Mouse (Mus musculus): ENCODE measurements around the gene Slc36a2.

Slc36a2 gene

DNA sequence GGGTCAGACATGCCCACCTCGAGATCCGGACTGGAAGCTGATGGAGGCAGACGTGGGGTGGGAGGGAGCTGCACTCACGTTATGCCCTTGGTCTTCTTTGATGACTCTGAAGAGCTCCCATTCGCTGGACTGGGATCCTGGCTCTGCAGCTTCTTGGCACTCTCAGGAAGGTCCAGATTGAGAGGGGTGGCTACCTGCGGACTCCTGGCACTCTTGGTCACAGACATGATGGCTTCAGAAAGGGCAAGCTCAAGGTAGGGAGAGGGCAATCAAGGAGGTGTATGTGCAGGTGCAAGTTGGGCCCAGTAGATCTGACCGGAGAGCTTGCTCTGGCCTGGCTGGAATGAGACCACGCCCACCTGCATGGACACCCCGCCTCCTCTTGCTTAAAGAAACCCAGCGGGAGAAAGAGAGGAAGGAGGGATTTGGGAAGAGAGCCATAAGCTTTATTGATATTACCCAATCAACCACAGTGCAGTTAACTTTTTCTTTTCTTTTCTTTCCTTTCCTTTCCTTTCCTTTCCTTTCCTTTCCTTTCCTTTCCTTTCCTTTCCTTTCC lies at the start of gene Slc36a2:
Gene Slc36a2 (minus strand): TSS at position 345 of the 559 bp plus-strand sequence.
- ATAC-seq (ENCODE audit: low TSS enrichment): no peak

DNA sequence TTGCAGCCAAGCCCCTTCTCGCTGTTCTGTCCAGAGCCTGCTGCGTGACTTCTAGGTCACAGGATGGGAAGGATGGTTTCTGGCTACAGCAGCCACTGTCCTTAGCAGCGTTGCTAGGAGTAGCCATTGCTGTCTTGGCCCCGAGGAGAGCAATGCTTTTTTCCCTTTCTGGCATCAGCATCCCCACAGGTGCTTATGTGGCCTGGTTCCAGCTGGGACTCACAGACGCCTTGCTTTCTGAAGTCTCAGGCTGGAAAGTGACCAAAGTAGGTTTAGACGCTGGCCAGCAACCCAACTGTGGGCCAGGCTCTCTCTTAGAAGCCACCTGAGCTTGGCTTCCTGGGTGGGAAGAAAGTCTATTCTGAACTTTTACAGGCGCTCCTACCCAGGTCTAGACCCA lies 49.4 kb upstream of the Slc36a2 start:
- no peak for ATAC-seq (ENCODE audit: low TSS enrichment)

DNA sequence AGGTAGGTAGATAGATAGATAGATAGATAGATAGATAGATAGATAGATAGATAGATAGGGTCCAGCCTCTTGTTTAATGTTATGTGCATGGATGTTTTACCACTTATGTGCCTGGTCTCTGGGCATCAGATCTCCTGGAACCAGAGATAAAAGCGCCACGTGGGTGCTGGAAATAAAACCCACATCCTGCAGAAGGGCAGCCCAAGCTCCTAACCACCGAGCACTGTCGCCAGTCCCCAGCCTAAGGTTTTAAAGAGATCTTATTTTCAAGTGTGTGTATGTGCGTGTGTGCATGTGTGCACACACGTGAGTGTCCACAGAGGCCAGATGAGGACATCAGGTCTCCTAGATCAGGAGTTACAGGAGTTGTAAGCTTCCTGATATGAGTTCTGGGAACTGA lies 46.2 kb upstream of the Slc36a2 start:
- no peak for ATAC-seq (ENCODE audit: low TSS enrichment)

DNA sequence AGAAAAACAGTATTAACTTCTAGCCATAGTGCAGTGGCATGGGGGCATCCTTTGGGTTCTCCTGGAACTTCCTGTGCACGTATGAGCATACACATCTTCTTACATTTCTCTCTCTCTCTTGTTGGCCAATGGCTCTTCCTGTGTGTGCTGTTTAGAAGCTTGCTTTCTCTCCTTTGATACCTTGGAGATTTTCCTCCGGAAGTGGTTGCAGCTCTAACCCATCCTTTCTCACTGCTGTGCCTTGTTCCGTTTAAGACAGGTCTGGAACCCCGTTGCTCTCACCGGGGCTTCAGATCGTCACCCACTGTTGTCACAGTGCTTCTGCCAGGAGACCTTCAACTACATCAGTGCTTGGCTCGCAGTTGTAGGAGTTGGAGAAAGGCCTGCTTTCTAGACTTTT lies 36.4 kb upstream of the Slc36a2 start:
- no peak for ATAC-seq (ENCODE audit: low TSS enrichment)

DNA sequence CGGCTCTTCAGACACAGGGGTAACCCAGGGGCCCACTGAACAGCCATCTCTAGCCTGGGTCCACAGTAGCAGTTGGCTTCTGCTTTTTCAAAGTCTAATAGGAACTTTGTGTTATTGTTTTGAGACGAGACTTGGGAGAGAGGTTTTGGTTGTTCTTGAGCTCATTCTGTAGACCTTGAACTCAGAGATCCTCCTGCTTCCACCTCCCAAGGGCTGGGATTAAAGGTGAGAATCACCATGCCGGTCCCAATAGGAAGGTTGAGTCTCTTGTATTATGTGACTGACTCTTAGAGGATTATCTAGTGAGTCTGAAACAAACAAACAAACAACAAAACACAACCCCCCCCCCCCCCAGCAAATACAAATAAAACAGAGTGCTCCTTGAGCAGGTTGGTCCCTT lies 33.6 kb upstream of the Slc36a2 start:
- no peak for ATAC-seq (ENCODE audit: low TSS enrichment)

DNA sequence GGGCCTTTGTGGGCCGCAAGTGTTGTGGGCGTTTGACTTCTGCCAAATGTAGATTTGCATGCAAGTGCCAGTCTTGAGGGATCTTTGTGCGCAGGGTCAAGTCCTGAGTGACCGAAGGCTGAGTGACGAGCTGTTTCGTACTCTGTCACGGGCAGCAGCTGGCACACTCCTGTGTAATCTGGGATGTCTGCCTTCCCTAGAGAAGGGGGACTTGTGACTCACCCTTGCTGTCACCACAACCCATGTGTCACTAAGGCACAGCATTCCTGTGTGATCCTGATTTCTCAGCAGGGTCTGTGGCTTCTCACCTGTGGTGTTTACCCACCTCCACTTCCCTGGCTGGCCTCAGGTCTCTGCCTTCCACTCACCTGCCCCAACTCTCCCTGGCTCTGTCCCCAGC lies 33.0 kb upstream of the Slc36a2 start:
- peak; percentile 10; the same call in 1 of the 2 replicates for ATAC-seq (ENCODE audit: low TSS enrichment)

DNA sequence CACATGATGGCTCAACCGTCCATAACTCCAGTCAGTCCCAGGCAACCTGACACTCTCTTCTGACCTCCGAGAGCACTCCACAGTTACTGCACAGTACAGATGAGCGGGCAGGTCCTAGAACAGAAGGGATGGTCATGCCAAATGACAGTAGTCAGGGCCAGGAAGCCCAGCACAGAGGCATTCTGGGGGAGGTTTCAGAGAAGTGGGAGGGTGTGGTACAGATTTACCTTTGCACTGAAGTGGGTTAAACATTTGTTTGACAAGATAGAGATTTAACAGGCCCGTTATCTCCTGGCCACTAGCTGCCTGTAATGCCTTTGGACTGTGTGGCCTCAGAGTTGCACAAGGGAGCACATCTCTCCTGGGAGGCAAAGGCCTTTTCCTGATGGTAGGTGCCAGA lies 32.5 kb upstream of the Slc36a2 start:
- ATAC-seq (ENCODE audit: low TSS enrichment): no peak

DNA sequence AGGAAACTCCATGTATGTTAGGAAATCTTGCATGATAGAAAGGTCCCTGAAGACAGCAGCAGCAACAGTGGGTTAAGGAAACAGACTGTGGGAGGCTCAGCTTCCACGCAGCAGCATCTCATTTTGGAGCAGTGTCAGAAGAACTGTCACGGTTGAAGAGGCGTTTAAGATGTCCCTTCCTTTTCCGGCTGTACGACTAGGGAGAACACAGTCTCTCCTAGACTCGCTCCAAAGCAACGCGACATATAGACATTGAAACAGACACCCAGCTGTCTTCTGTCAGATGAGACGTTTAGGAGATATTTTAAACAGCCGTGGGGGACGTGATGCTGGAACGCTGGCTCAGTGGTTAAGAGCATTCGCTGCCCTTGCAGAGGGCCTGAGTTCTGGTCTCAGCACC lies 32.0 kb upstream of the Slc36a2 start:
- peak; percentile 85 for ATAC-seq (ENCODE audit: low TSS enrichment)

DNA sequence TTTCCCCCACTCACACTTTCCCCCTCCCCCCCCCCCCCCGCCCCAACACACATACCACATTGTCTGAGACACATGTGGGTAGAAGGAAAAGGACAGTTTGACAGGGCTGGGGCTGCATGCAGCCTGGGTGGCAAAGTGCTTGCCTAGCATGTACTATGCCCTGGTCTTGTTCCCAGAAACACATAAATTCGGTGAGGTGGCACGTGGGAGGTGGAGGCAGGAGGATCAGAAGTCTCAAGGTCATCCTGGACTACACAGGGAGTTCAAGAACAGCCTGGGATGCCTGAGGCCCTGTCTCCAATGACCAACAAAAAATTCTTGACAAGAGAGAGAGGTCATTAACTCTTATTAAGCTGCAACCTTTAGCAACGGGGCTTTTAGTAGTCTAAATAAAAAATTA lies 31.2 kb upstream of the Slc36a2 start:
- ATAC-seq (ENCODE audit: low TSS enrichment): no peak

DNA sequence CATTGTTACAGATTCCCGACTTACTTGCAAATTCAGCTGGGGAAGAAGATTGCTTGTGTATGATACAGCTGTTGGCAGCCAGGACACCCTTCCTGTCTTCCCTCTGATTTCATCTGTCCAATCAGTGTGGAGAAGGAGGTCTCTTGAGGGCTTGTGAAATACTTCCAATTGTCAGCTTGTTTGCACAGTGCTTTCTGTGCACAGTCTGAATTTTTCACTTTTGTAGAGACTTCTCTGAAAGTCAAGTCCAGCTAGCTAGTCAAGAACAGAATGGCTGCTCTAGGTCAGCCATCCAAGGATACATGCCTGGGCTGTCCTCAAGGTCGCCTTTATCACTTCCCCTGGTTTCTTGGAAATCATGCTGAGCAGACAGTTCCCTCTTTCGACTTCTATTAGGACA lies 30.1 kb upstream of the Slc36a2 start:
- no peak for ATAC-seq (ENCODE audit: low TSS enrichment)

DNA sequence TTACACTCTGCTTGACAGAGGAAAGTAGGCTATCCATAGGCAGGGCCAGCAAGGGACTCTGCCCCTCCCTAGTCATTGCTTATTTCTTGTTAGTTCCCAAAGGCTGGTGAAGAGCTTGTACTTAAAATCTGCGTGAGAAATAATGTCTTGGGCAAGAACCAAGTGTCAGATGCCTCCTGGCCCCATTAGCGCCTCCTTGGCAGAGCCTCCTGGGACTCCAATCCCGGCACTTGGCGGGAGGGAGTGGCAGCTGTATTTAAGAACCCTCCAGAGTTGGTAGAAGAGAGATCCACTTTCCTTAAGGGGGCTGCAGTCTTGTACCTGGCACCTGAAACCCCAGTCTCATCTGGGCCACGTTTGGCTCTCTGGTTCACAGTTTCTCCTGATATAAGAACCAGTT lies 29.3 kb upstream of the Slc36a2 start:
- ATAC-seq (ENCODE audit: low TSS enrichment): no peak

DNA sequence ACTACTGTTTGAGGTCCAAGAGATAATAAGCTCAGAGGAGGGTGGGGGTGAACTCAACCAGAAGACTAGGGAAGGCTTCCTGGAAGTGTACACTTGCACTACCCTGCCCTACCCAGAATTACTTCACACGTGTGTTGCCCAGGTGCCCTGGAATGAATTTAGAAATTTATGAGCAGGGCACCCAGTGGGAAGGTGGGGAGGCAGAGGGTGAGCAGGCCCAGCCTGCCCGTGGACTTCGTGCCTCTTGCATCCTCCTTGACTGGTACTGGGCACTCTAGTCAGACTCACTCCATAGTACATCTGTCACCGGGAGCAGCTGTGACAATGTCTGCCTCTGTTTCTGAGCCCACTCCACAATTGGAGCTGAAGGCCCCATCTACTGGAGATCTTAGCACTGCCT lies 28.6 kb upstream of the Slc36a2 start:
- no peak for ATAC-seq (ENCODE audit: low TSS enrichment)

DNA sequence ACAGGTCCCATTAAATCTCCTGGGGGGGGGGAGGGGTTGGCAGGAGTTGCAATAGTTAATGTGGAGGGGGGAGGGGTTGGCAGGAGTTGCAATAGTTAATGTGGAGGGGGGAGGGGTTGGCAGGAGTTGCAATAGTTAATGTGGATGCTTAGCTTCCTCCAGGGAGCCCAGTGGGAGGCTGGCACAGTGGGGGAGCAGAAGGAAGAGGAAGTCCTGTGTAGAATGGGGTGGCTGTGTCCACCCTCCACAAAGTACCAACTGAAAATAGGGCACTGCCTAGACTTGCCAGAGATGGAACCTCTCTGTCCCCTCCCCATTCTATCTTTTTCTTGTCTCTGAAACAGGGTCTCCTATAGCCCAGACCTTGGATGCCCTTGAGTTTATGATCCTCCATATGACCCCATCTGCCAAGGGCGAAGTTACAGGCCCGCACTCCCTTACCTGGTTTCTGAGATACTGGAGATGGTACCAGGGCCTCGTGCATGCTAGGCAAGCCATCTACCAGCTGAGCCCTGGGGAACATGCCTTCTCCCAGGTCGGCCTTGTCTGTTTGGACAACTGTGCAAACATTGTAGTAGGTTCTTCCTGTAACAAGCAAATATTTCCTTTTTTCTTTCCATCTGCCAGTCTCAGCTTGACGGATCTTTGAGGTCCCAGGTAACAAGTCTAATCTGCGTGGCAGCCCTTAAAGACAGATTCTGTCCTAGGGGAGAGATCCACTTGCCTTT lies 24.9 kb upstream of the Slc36a2 start:
- ATAC-seq (ENCODE audit: low TSS enrichment): no peak

DNA sequence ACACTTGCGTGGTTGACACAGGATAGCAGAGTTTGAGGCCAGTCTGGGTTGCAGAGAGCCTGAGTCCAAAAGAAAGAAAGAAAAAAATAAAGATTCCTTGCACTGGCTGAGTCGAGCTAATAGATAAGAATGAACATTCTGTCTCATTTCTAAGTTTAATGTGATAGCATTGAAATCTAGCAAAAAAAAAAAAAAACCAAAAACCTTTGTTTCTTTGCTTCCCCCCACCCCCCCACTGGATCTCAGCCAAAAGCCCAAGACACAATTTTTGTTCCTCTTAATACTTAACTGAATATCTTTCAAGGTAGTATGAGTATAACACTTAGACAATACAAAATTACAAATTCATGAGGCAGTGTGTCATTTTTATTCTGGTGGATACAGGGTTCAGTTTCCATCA lies 24.2 kb upstream of the Slc36a2 start:
- no peak for ATAC-seq (ENCODE audit: low TSS enrichment)

DNA sequence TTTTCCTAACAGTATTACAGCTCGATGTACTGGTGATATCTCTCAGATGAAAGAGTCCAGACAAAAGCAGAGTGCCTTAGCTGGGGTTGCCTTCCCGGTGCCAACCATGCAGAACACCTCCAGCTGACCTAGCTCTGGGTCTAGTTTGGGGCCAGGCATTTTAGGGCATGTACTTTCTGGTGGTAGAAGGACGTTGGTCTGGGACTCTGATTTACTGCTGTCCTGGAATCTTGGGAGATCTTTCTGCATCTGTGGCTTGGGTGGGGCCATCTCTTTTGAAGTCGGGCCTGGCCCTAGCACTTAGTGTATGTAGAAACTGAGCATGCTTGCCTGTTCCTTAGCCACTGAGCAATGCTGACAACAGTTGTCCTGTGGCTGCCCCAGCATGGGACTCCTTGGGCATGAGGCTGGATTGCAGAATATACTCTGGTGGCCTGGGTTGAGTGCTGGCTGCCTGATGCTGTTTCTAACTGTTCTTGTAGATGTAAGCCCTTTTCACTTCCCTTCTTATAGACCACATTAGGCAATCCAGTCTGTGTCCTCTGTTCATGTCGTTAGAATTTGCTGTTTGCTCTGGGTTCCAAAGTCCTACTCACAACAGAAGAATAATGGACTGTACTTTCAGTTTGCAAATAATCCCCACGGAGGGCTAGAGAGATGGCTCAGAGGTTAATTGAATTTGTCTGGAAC lies 23.3 kb upstream of the Slc36a2 start:
- no peak for ATAC-seq (ENCODE audit: low TSS enrichment)

DNA sequence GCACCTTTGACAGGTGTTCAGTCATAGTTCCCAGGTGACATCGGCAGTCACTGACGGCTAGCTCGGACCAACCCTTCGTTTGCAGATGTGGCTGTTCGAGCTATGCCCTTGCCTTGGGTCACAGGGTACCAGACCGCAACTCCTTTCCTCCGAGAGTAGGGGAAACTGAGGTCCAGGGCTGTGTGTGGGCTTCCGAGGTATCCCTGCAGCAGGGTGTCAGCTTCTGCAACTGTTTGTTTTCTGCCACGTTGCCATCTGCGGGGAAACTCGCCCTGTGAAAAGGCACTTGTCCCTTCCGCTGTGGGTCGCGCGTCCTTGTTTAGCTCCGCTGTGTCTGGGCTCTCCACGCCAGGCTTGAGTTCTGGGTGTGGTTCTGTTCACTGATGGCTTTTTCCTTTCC lies 19.7 kb upstream of the Slc36a2 start:
- peak; percentile 50 for ATAC-seq (ENCODE audit: low TSS enrichment)

DNA sequence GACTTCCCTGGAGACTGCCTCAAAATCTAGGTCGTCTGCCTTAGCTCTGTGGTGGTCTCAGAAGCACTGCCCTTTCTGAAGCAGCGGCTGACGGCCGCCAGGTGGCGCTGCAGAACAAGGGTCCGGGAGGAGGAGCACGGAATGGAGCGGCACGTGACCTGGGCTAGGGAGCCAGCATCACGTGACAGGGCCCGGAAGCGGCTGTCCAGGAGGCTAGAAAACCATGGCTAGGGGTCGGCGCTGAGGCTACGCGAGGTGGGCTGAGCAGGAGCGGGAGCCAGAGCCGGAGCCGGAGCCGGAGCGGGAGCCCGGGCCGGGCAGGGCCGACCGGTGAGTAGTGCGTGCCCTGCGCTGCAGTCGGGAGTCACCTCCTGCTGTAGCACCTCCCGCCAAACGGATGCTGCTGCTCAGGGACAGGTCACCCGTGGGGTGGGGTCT lies 19.3 kb upstream of the Slc36a2 start, which contains the start of gene Slc36a1:
Gene Slc36a1 (plus strand): TSS at position 192 of the 438 bp plus-strand sequence.
- peak; percentile 77 for ATAC-seq (ENCODE audit: low TSS enrichment)

DNA sequence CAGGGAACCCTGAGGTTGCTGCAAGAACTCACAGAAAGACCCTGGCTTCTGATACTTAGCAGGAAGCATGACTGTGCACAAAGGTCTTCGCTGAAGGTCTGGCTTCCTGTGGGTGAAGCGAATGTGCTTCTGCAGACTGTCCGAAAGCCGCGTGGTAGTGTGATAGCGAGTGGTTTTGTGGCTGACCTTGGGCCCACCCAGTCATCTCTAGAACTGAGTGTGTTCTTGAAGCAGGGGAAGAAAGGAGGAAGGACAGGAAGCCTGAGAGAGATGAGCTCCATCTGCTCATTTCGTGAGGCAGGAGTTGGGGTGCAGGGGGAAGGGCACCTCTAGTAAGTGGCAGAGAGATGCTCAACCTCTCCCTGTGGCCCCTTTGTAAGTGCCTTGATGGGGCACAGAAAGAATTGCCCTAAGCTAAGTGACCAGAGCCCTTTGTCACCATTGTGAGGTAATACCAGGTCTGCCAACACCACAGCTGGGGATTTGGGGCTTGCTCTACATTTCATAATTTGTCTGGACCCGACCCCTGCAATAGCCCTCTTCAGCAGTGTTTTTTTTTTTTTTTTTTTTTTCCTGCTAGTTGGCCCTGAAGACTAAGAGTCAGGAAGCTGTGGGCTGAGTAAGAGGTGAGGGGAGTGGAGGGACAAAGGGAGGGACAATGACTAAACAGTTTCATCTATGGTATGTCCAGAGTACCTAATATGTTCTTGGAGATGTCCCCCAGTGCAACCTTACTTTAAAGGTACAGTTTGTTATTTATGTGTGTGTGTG lies 13.0 kb upstream of the Slc36a2 start:
- no peak for ATAC-seq (ENCODE audit: low TSS enrichment)

DNA sequence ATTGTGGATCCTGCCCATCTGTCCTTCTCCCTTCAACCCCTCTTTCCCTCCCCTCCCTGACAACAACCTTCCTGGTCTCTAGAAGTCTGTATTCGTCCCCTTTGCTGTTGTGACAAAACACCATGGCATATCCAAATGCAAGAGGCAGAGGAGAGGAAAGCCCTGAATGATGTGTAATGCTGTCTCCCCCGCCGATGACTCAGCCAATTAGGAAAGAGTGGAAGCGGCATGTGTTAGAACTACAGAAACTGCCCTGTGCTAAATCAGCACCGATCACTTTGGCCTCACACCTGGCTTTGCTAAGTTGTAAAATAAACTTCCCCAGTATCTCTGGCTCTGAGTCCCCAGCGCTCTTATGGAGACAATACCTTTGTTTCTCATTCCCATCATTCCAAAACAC lies 12.2 kb upstream of the Slc36a2 start:
- ATAC-seq (ENCODE audit: low TSS enrichment): no peak; the same call in 1 of the 2 replicates

DNA sequence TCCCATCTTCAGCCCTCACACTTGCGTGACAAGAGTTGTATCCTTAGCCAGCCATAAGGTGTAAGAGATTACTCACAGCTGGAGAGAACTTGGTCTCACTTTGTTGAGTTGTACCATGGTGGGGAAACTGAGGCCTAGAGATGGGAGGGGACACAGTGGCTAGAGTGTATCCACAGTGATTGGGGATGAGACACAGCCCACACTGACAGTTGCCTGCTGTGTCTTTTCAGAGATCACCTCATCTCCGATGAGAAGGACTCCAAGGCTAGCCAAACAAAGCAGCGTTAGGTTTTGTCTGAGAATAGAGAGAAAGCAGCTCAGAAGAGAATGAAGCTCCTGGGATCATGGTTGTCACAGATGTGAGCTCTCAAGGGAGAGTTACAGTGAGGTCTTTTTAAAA lies 5.3 kb upstream of the Slc36a2 start:
- ATAC-seq (ENCODE audit: low TSS enrichment): no peak

DNA sequence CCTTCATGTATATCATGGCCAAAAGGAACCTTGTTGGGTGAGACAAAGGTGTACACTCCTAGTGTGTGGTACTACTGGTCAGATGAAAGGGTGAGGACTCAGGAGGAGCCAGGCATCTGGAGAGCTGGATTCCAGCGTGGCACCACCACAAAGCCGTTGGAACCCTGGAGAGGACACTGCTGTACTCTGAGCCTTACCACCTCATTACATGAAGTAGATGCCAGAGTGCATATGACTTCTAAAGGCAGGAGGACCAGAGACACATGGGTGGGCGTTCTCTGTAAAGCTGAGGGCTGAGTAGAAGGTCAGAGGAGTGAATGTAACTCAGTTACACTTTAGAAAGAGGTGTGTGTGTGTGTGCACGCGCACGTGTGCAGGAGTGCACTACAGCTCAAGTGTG lies 2.9 kb upstream of the Slc36a2 start:
- peak; percentile 32; the same call in 1 of the 2 replicates for ATAC-seq (ENCODE audit: low TSS enrichment)

DNA sequence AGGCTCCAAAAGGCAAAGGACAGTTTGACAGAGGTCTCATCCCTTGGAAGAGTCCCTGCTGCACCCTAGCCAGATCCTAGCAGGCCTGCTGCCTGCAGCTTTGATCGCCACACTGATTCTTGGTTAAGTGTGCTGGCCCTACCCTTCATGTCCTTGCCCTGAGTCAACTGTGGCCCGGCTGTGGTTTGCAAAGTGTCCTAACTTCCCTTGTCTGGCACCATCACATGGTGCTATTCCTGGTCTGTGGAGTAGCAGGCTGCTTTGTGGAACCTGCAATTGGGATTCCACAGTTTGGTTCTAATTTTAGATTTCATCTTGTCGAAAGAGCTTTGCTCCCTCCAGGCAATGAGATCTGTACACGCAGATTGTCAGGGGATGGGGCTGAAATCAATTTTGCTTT lies 2.4 kb upstream of the Slc36a2 start:
- peak; percentile 69 for ATAC-seq (ENCODE audit: low TSS enrichment)
